Mouse (Mus musculus) heart, embryonic 15.5 days (tissue): ENCODE results near the gene Cdk14. TPM values are rescaled to one million over a fixed set of nuclear protein-coding genes. Genes with fewer than 3 reads are reported as not detected.
"Not testable (repeated sequence)": the region's sequence is repeated elsewhere in the genome, so short reads cannot be mapped to it uniquely, and the experiment has no call there.

Source experiments
- ATAC-seq: fragments of 200-750 bp; cut with Nextera tagmentation; replicated peaks from 2 replicates; pipeline ENCODE4 v1.8.0; 2017; ENCODE audit warnings: low read depth, moderate TSS enrichment; ENCODE audit not compliant: insufficient number of reproducible peaks, insufficient read depth, low FRiP score
- H3K27ac ChIP-seq: fragments of 300-500 bp; sonication (generic); 2 replicates; pipeline ENCODE4 v1.5.1; 2015; ENCODE audit warnings: mild to moderate bottlenecking, inconsistent platforms
- H3K27me3 ChIP-seq: fragments of 300-500 bp; sonication (generic); 2 replicates; pipeline ENCODE4 v1.6.1; 2015; ENCODE audit warnings: inconsistent platforms
- H3K36me3 ChIP-seq: fragments of 300-500 bp; sonication (generic); 2 replicates; pipeline ENCODE4 v1.6.1; 2015; ENCODE audit warnings: mild to moderate bottlenecking, inconsistent platforms
- H3K4me1 ChIP-seq: fragments of 300-500 bp; sonication (generic); replicated peaks from 2 replicates; pipeline ENCODE4 v1.6.1; 2015; ENCODE audit warnings: inconsistent platforms
- H3K4me2 ChIP-seq: fragments of 300-500 bp; sonication (generic); 2 replicates; pipeline ENCODE4 v1.6.1; 2015; ENCODE audit warnings: inconsistent platforms, mild to moderate bottlenecking, moderate library complexity
- H3K4me3 ChIP-seq: fragments of 300-500 bp; sonication (generic); 2 replicates; pipeline ENCODE4 v1.5.1; 2015; ENCODE audit warnings: mild to moderate bottlenecking, inconsistent platforms
- H3K9ac ChIP-seq: fragments of 300-500 bp; sonication (generic); 2 replicates; pipeline ENCODE4 v1.6.1; 2015; ENCODE audit warnings: mild to moderate bottlenecking, inconsistent platforms
- H3K9me3 ChIP-seq: fragments of 300-500 bp; sonication (generic); replicated peaks from 2 replicates; pipeline ENCODE4 v1.6.1; 2016; ENCODE audit warnings: inconsistent platforms
- whole genome bisulfite sequencing: fragments of 180-500 bp; shearing (Covaris S2); methylation state at CpG from one replicate; pipeline ENCODE4 v1.1.7; 2015; ENCODE audit warnings: mixed read lengths; 5-methylcytosine and 5-hydroxymethylcytosine counted together
- polyA plus RNA-seq: library from polyadenylated mRNA; unstranded; fragments of >200 nt; fragmentation: Nextera tagmentation; extraction: Ambion mirVana; gene quantifications from 2 replicates; pipeline ENCODE4 v1.2.1, GENCODE M21; 2015

The Cdk14 gene
- polyA plus RNA-seq, 1 experiment from 2014 or later = 12.0 TPM

- H3K9ac ChIP-seq = no peak overlapping the region
- no peak overlapping the region for H3K4me3 ChIP-seq
- no peaks in the 10 kb centered on the region for H3K9me3 ChIP-seq
- no peaks in the 10 kb centered on the region for H3K36me3 ChIP-seq
- H3K27me3 ChIP-seq = no peaks in the 10 kb centered on the region
- ATAC-seq = no peak
- H3K4me2 ChIP-seq = no peak overlapping the region
- 72% methylated on average over 7 of the region's 7 CpGs for WGBS
- H3K27ac ChIP-seq = no peak overlapping the region
- no peaks in the 10 kb centered on the region for H3K4me1 ChIP-seq
These were observed 502.4 kb downstream of the Cdk14 start for GRCm38 (mm10) chr5:4917743-4918142.

GRCm38 (mm10) chr5:4917274-4917673 is 502.8 kb downstream of the Cdk14 start:
- Histone ChIP-seq H3K27ac (no peak overlapping the region), H3K27me3 (no peaks in the 10 kb centered on the region), H3K9ac (no peak overlapping the region), H3K9me3 (no peaks in the 10 kb centered on the region), H3K4me1 (no peaks in the 10 kb centered on the region), H3K36me3 (no peaks in the 10 kb centered on the region), H3K4me3 (no peak overlapping the region), H3K4me2 (no peak overlapping the region)
- ATAC-seq = no peak
- 77% methylated on average over 4 of the region's 4 CpGs for WGBS

DNA sequence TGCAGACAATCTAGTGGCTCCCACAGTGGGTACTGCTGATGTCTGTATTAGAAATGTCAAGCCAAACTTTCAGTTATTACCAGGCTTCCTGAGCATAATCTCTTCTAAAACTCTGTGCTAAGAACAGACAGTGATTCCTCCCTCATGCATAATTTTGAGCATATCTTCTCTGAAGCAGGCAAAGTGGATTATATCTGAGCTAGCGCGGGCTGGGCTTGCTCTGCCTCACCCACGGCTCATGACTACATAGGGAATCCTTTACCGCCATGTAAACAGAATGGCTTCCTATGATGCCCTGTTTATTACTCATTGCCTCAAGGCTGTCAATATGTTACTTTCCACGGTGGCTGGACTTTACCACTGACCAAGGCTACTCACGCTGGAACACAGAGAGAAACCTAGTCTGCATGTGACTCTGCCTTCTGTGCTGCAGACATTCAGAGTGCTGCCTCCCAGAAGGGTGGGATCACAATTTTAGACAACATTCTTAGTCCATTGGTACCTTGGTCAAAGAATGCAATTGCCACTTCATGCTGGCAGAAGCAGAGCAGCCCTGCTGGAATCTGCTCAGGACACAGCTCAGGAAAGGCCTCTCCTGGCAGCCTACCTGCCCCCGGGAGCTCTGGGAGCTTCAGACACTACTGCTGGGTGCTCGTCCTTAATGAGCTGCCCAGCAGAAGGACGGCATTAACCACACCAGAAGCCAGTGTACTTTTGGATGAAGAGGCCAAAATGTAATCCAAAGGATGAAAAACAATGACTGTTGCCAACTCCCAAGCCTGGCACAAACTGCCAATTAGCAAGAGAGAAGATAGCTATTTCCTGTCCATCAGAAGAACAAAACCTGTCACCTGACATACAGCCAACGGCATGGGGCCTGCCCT is 503.5 kb downstream of the Cdk14 start:
- H3K27me3 ChIP-seq = no peaks in the 10 kb centered on the region
- no peaks in the 10 kb centered on the region for H3K36me3 ChIP-seq
- no peak overlapping the region for H3K4me2 ChIP-seq
- H3K4me3 ChIP-seq = no peak overlapping the region
- WGBS = 82% methylated on average over 10 of the region's 10 CpGs
- H3K27ac ChIP-seq = no peak overlapping the region
- ATAC-seq = no peak
- no peak overlapping the region for H3K9ac ChIP-seq
- H3K9me3 ChIP-seq = no peaks in the 10 kb centered on the region
- no peaks in the 10 kb centered on the region for H3K4me1 ChIP-seq

GRCm38 (mm10) chr5:4904911-4905310 is 515.2 kb downstream of the Cdk14 start:
- H3K36me3 ChIP-seq, H3K27ac ChIP-seq, H3K9ac ChIP-seq, ATAC-seq, H3K9me3 ChIP-seq, H3K4me1 ChIP-seq, H3K4me2 ChIP-seq, H3K27me3 ChIP-seq, H3K4me3 ChIP-seq: not testable (repeated sequence)
- 84% methylated on average over 3 of the region's 3 CpGs for WGBS

- H3K27me3 ChIP-seq = no peaks in the 10 kb centered on the region
- H3K4me2 ChIP-seq = no peak overlapping the region
- no peaks in the 10 kb centered on the region for H3K36me3 ChIP-seq
- H3K9ac ChIP-seq = no peak overlapping the region
- H3K4me3 ChIP-seq = no peak overlapping the region
- peaks cover 2% of the 10 kb centered on the region; the same call in 1 of the 2 replicates for H3K4me1 ChIP-seq
- ATAC-seq = no peak
- H3K27ac ChIP-seq = no peak overlapping the region
- no peaks in the 10 kb centered on the region for H3K9me3 ChIP-seq
- 89% methylated on average over 2 of the region's 2 CpGs for WGBS
These were observed 521.9 kb downstream of the Cdk14 start for GRCm38 (mm10) chr5:4898241-4898640.

DNA sequence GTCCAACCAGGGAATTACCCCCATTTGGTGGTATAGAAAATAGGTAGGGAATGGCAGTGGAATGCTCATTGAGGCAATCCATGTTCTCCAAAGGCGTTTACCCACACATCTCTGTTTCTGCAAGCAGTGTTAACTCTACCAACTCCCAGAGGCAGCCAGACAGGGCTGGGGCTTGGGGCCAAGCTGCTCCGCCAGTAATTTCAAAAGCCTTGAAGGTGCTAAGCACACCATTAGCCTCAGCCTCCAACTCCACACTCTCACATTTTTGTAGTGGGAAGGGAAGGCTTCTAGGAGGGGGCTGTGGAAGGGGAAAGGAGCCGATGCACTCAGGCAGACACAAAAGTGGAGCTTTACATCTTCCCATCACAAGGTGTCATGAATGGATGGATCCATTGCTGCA is 525.1 kb downstream of the Cdk14 start:
- Histone ChIP-seq H3K4me2 (no peak overlapping the region), H3K9ac (no peak overlapping the region), H3K4me1 (peaks cover 5% of the 10 kb centered on the region; the same call in 1 of the 2 replicates), H3K27me3 (no peaks in the 10 kb centered on the region), H3K4me3 (no peak overlapping the region), H3K9me3 (no peaks in the 10 kb centered on the region), H3K27ac (no peak overlapping the region), H3K36me3 (no peaks in the 10 kb centered on the region)
- no peak for ATAC-seq
- 76% methylated on average over 3 of the region's 3 CpGs for WGBS

DNA sequence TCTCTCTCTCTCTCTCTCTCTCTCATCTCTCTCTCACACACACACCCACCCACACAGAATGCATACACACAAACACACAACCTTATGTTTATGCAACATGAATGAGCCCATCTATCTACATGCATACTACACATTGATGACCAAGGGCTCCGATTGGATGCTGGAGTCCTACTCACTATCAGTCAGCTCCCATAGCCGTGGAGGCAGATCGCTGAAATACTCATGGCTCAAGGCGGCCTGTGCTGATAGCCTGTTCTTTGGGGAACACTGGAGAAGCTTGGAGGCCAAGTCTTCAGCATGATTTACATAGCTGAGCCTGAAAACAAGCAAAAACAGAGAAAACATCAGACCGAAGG is 526.3 kb downstream of the Cdk14 start:
- Histone ChIP-seq H3K27ac (no peak overlapping the region), H3K4me2 (no peak overlapping the region), H3K4me1 (peaks cover 5% of the 10 kb centered on the region; the same call in 1 of the 2 replicates), H3K36me3 (no peaks in the 10 kb centered on the region), H3K27me3 (no peaks in the 10 kb centered on the region), H3K4me3 (no peak overlapping the region), H3K9me3 (no peaks in the 10 kb centered on the region), H3K9ac (no peak overlapping the region)
- WGBS = 74% methylated on average over 5 of the region's 5 CpGs
- ATAC-seq = no peak

DNA sequence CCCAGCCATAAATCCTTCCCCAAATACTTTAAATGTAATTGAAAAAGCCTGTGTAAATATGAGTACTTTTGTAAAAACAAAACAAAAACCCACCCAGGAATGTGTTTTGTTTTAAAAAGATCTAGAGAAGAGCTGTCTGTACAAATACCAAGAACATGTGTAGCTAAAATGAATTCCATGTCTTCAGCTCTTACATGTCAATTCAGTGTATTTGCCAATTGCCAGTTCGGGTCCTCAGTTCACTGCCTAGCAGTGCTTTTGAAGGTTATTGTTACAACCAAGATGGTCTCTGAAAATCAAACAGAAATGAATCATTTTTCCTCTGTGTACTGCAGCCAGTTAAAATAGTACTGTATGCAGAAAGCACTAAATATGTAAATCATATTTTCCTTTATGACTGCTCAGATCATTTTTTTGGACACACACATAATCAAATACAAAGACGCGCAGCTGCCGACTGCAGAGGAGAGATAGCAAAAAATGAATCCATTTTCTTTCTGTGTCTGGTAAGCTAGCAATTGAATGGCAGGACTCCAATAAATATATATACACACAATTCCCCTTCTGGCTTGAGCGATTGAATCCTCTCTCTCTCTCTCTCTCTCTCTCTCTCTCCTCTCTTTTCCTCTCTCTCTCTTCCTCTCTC is 526.8 kb downstream of the Cdk14 start:
- ATAC-seq = no peak
- no peak overlapping the region for H3K4me2 ChIP-seq
- no peaks in the 10 kb centered on the region for H3K27me3 ChIP-seq
- H3K9ac ChIP-seq = no peak overlapping the region
- 78% methylated on average over 5 of the region's 5 CpGs for WGBS
- peaks cover 4% of the 10 kb centered on the region; the same call in 1 of the 2 replicates for H3K4me1 ChIP-seq
- no peak overlapping the region for H3K4me3 ChIP-seq
- H3K27ac ChIP-seq = no peak overlapping the region
- H3K9me3 ChIP-seq = no peaks in the 10 kb centered on the region
- H3K36me3 ChIP-seq = no peaks in the 10 kb centered on the region

DNA sequence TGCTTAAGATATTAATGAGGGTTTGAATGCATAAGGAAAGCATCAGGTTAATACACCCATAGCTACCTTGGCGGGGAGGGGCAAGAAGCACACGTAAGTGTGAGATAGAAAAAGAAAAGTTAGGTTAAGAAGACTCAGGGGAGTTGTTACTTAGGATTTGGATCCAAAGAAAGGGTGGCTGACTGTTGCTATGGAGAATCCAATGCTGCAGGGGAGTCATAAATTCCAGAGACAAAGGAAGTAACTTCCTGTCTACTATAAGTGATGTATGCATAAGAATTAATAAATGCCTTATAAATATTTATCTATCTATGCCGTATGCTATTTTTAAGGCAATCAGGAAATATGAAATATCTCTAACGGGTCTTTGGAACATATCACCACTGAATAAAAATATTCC is 527.4 kb downstream of the Cdk14 start:
- peaks cover 2% of the 10 kb centered on the region; the same call in 1 of the 2 replicates for H3K4me1 ChIP-seq
- H3K4me3 ChIP-seq = no peak overlapping the region
- H3K9me3 ChIP-seq = no peaks in the 10 kb centered on the region
- no peak overlapping the region for H3K27ac ChIP-seq
- H3K4me2 ChIP-seq = no peak overlapping the region
- 67% methylated on average over 4 of the region's 4 CpGs for WGBS
- no peaks in the 10 kb centered on the region for H3K36me3 ChIP-seq
- no peak overlapping the region for H3K9ac ChIP-seq
- no peak for ATAC-seq
- no peaks in the 10 kb centered on the region for H3K27me3 ChIP-seq

DNA sequence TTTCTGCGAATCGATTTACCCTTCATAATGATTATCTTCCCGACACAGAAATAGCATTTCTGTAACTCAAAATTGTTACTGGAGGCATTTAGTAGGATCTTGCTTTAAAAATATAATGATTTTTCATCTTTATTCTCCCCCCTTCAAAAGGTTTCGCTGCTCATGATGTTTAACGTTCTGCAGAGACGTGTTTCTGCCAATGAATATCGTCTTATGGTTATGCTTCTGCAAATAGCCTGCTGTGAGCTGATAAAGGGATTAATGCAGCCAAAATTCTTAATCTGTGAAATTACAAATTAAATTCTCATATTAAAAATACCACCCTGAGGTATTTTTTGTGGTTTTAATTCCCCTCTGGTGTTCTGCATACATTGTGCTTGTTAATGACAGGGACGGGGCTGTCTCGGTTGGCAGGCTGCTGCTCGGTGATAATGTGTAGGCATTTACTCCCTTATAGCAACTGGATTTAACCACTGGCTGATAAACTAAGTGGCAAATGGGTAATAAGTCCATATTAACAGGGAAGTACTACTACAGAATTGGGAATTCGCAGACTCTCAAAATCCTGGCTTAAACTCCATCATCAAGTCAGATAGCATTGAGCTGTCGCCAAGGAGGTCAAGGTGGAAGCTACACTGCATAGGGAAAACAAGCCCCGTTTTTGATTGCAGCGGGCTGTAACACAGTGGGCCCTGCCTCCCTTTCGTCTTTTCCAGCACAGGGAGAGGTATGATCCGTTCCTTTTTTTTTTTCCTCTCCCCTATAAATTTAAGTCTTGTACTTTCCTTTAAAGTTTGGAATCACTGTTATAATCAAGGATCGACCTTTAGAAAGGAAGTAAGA is 528.0 kb downstream of the Cdk14 start:
- ATAC-seq = no peak
- WGBS = 74% methylated on average over 17 of the region's 17 CpGs
- Histone ChIP-seq H3K36me3 (no peaks in the 10 kb centered on the region), H3K27ac (no peak overlapping the region), H3K9ac (no peak overlapping the region), H3K27me3 (no peaks in the 10 kb centered on the region), H3K4me3 (no peak overlapping the region), H3K4me2 (no peak overlapping the region), H3K9me3 (no peaks in the 10 kb centered on the region), H3K4me1 (peaks cover 2% of the 10 kb centered on the region; the same call in 1 of the 2 replicates)

GRCm38 (mm10) chr5:4887069-4887468 is 533.0 kb downstream of the Cdk14 start:
- no peaks in the 10 kb centered on the region for H3K27me3 ChIP-seq
- no peak overlapping the region for H3K9ac ChIP-seq
- no peaks in the 10 kb centered on the region for H3K9me3 ChIP-seq
- H3K36me3 ChIP-seq = no peaks in the 10 kb centered on the region
- no peak overlapping the region for H3K27ac ChIP-seq
- 86% methylated on average over 4 of the region's 4 CpGs for whole genome bisulfite sequencing
- no peak for ATAC-seq
- peaks cover under 1% of the 10 kb centered on the region; the same call in 1 of the 2 replicates for H3K4me1 ChIP-seq
- no peak overlapping the region for H3K4me3 ChIP-seq
- H3K4me2 ChIP-seq = no peak overlapping the region
